Mouse (Mus musculus) thymus, postnatal 25 days (tissue): ENCODE results near the gene Tnip1.
A peak's percentile ranks its signal among the peaks of the same experiment; 100 is the strongest.

Source experiments
- DNase-seq: peaks from one replicate; pipeline ENCODE4 v3.0.0; 2022

Tnip1 gene

DNA sequence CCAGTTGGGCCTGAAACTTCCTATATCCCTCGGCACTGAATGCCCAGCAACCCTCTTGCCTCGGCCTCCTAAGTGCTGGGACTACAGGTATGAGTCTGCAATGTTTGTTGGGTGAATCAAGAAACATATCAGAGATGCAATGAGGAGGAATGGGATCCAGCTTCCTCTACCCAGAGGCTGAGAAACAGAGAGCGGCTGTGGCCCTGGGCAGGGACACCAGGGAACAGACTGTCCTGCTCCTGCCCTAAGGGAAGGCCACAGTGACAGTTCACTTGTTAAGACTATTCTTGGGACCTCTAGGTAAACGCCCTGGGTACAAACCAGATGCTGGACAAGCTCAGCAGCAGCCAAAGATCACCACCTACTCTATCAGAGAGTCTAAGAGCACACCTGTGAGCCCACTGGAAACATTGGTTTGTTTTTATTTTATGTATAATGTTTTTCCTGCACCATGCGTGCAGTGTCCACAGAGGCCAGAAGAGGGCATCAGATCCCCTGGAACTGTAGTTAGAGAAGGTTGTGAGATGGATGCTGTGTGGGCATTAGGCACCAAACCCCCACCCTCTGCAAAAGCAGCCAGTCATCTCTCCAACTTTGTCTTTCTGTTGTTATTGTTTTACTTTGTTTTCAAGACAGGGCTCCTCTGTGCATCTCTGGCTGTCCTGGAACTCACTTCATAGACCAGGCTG lies 31.2 kb downstream of the Tnip1 start:
- DNase-seq: peak; percentile 73

- DNase-seq: no peak
Measured at GRCm38 (mm10) chr11:54930318-54930979, 32.3 kb downstream of the Tnip1 start.

DNA sequence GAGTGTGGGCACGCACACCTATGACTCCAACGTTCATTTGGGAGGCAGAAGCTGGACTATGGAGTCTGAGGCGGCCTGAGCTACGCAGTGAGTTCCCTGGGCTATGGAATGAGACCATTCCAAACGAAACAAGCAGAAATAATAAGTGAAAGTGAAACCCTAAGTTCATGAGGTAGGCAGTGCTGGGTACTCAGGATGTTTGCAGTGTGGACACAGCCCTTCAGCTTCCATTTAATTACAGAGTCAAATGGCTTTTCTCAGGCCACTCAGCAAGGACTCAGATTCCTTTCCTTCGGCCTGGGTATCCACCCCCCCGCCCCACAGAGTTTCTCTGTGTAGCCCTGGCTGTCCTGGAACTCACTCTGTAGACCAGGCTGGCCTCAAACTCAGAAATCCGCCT lies 33.0 kb downstream of the Tnip1 start:
- DNase-seq: no peak

DNA sequence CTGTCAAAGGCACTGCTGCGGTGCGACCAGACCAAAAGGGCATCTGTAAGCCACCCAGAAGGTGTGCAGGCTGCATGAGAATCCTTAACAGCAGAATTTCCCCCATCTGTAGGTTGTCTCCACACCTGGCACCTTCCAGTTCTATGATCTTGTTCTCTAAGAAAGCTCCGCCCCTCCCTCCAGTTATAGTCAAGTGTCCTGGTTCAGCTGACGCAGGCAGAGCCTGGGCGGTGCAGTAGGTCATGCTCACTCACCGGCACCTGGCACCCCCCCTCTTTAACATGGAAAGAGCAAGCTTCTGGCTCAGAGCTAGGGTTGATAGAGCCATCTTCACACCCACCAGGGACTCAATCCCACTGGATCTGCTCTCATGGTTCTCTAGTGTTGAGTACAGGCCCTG lies 33.4 kb downstream of the Tnip1 start:
- DNase-seq: no peak

DNA sequence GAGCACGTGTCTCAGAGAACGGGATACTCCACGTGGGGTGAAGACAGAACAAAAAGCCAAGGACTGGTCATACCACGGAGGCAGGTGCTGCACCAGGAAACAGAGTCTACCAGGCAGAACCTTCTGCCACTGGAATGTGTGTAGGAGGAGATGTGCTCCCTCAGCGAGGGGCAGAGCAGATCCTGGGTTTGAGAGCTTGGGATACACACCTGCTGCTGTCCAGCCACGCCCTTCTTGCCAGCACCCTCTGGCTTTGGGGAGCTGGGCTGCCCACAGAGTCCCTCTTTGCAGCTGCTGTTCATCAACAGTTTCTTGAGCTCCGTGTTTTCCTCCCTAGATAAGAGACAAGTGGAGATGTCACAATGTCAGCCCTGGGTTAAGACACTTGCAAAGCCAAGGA lies 33.8 kb downstream of the Tnip1 start:
- DNase-seq: no peak

DNA sequence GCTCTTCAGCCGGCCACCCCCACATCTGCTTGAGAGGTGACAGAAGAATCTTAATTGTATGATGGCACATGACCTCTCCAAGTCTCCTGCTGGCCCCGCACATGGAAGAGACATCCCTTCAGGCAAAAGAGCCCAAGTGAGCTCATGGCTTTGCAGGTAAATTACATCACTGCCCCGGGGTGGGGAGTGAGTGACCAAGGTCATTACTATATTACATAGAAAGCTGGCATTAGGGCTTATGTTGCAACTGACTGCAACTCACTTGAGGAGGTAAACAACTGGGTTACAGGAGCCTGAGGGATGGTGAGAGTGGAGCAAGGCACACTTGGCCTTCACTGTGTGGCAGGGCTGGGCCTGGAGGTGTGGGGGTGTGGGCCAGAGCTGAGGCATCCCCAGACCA lies 34.5 kb downstream of the Tnip1 start:
- no peak for DNase-seq

- peak; percentile 67 for DNase-seq
Measured at GRCm38 (mm10) chr11:54927346-54928140, 35.2 kb downstream of the Tnip1 start.

- DNase-seq: no peak
Measured at GRCm38 (mm10) chr11:54924145-54924544, 38.6 kb downstream of the Tnip1 start.

GRCm38 (mm10) chr11:54922488-54922887 lies 40.2 kb downstream of the Tnip1 start:
- no peak for DNase-seq

GRCm38 (mm10) chr11:54921798-54922197 lies 40.9 kb downstream of the Tnip1 start:
- no peak for DNase-seq

- no peak for DNase-seq
Measured at GRCm38 (mm10) chr11:54920973-54921580, 41.6 kb downstream of the Tnip1 start.

- no peak for DNase-seq
Measured at GRCm38 (mm10) chr11:54920127-54920972, 42.4 kb downstream of the Tnip1 start.

DNA sequence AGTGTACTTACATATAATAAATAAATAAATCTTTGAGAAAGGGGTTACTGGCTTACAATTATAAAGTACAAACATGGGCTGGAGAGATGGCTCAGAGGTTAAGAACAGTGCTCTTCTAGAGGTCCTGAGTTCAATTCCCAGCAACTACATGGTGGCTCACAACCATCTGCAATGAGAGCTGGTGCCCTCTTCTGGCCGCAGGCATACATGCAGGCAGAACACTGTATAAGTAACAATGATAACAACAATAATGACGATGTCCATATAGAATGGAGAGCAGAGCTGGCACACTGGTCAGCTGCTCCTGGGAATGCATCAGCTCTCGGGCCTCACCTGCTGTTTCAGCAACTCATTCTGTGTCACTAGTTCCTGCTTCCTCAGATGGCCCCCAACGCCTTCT lies 44.4 kb downstream of the Tnip1 start:
- DNase-seq: no peak

DNA sequence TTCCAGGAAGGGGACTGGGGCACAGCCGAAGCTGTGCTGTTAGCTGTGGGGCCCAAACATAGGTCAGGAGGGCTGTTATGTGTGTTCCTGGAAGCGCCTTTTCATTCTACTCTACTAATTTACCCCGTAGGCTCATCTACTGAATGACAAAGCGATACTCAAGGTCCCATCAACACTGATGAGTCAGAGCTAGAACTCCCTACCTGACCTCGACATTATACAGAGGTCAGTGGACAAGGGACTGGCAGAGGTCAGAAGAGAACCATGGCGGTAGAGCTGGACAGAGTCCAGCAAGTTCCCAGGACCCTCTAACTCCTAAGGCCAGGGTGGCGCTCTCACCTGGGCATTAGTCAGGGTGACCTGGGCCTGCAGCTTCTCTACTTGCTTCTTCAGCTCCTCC lies 45.3 kb downstream of the Tnip1 start:
- no peak for DNase-seq

- no peak for DNase-seq
Measured at GRCm38 (mm10) chr11:54913841-54914240, 48.9 kb downstream of the Tnip1 start.

DNA sequence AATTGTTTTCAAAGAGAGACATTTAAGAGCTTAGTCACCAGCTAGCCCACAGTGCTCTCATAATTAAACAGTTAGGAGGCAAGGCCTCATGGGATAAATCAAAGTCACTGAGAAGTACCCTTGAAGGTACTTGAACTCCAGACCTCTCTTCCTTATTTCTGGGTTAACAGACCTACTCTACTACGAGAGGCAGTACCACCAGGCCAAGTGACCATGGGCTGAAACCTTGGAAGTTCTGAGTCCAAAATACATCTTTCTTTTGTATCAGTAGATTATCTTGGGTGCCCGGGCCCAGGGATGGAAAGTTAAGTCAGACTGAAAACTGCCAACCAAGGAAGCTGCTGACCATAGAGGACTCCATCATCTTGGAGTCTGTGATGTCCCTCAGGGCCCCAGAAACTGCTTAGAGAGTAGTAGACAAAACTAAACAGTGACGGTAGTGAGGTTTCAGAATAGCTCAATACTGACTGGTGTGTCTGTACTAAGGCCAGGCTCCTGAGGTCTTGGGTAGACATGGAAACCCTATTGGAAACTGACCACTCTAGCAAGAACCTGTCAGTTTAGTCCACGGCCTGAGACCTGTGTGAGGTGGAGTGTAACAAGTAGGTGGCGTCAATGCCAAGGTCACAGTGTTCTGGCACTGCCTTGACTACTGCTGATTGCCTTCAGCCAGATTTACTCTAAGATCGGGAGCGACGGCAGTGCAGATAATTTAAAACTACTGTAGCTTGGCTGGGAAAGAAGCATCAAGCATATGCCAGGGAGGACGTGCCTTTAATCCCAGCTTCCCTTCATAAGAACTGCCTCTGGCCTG lies 50.0 kb downstream of the Tnip1 start:
- DNase-seq: no peak

GRCm38 (mm10) chr11:54911671-54912502 lies 50.8 kb downstream of the Tnip1 start:
- no peak for DNase-seq

DNA sequence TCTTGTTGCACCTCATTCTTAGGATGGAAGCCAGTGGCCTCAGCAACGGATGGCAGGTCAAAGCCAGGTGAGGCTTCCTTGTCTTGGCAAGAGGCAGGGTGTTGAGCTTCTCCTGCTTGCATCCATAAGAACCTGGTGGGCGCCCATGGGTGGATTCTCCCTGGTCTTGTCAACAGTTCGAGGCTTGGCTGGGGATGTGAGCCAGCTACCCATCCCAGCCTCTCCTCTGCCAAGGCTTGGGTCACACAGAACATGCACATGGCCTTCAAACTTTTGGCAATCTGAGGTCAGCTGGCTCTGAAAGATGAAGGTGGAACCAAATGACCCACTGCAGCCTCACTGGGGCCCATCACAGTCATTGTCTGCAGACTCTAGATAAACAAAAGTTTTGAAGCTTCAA lies 51.5 kb downstream of the Tnip1 start:
- no peak for DNase-seq

GRCm38 (mm10) chr11:54910081-54910665 lies 52.5 kb downstream of the Tnip1 start:
- DNase-seq: no peak

- DNase-seq: no peak
Measured at GRCm38 (mm10) chr11:54909273-54909672, 53.4 kb downstream of the Tnip1 start.
